Mouse (Mus musculus) ES-E14 (cell line): ENCODE measurements at regions not wholly inside any gene's neighbourhood (a gene's known extent, or its start where the extent isn't known, plus 50 kb on each side); places are given as distances from the start of the nearest gene placed in this dataset.
A peak's percentile ranks its signal among the peaks of the same experiment; 100 is the strongest.

Source experiments
- DNase-seq: peaks from one replicate; pipeline ENCODE4 v3.0.0-alpha.2; 2013; ENCODE audit warnings: low read depth, low spot score
- H3K27ac ChIP-seq: 2 replicates; pipeline ENCODE4 v1.5.1; 2012; ENCODE audit warnings: low read depth, mild to moderate bottlenecking, low read length, moderate library complexity, mixed read lengths; ENCODE audit not compliant: poor library complexity, insufficient read depth, severe bottlenecking
- H3K36me3 ChIP-seq: 2 replicates; pipeline ENCODE4 v1.6.1; 2012; ENCODE audit warnings: mild to moderate bottlenecking, low read length, moderate library complexity, mixed read lengths; ENCODE audit not compliant: control insufficient read depth, poor library complexity, insufficient read depth, severe bottlenecking
- H3K4me1 ChIP-seq, 2 experiments: fragments of 150-350 bp in 1 of 2; sonication (generic) in 1 of 2; 2 replicates each; pipeline ENCODE4 v1.6.1; 2012; ENCODE audit warnings: low read length in 2 of 2, mild to moderate bottlenecking in 1 of 2, mixed read lengths in 1 of 2; ENCODE audit not compliant: control insufficient read depth in 2 of 2, insufficient read depth in 2 of 2, poor library complexity in 1 of 2
- H3K4me3 ChIP-seq, 2 experiments: fragments of 150-350 bp in 1 of 2; sonication (generic) in 1 of 2; 2 replicates each; pipeline ENCODE4 v1.5.1; 2012; ENCODE audit warnings: low read length in 2 of 2, low read depth in 1 of 2, mild to moderate bottlenecking in 1 of 2, mixed read lengths in 1 of 2; ENCODE audit not compliant: insufficient read depth in 1 of 2, poor library complexity in 1 of 2, severe bottlenecking in 1 of 2
- H3K9ac ChIP-seq: 2 replicates; pipeline ENCODE4 v1.6.1; 2012; ENCODE audit warnings: low read depth, mild to moderate bottlenecking, low read length, mixed read lengths; ENCODE audit not compliant: poor library complexity, insufficient read depth, severe bottlenecking
- H3K9me3 ChIP-seq: fragments of 150-350 bp; sonication (generic); 2 replicates; pipeline ENCODE4 v1.6.1; 2012; ENCODE audit warnings: low read depth, mild to moderate bottlenecking, low read length; ENCODE audit not compliant: control insufficient read depth, insufficient read depth
- CHD2 ChIP-seq: IDR thresholded peaks from 2 replicates; pipeline ENCODE4 v1.6.1; 2014; ENCODE audit warnings: mild to moderate bottlenecking, low read depth, low read length, inconsistent platforms
- HCFC1 ChIP-seq: IDR thresholded peaks from 2 replicates; pipeline ENCODE4 v1.6.1; 2012; ENCODE audit warnings: low read length, inconsistent platforms, borderline replicate concordance; ENCODE audit not compliant: insufficient read depth
- MAFK ChIP-seq: IDR thresholded peaks from 2 replicates; pipeline ENCODE4 v1.6.1; 2014; ENCODE audit warnings: mild to moderate bottlenecking, low read depth, low read length, inconsistent platforms; ENCODE audit not compliant: insufficient read depth
- ZC3H11A ChIP-seq: IDR thresholded peaks from 2 replicates; pipeline ENCODE4 v1.6.1; 2012; ENCODE audit warnings: low read depth, mild to moderate bottlenecking, inconsistent platforms, low read length, borderline replicate concordance
- ZNF384 ChIP-seq: IDR thresholded peaks from 2 replicates; pipeline ENCODE4 v1.6.1; 2012; ENCODE audit warnings: low read depth, low read length, inconsistent platforms
- in situ Hi-C, 2 experiments: fragments of 600-800 bp; cut with MboI; formaldehyde crosslinking; loops; one replicate each; pipeline ENCODE4 v1.15.1; 2025; ENCODE audit warnings: low sequenced_read_pairs in 2 of 2, inconsistent platforms in 1 of 2; ENCODE audit not compliant: unreplicated experiment in 2 of 2

- Histone ChIP-seq H3K9me3 (no peaks in the 10 kb centered on the region), H3K36me3 (no peaks in the 10 kb centered on the region), H3K9ac (no peak overlapping the region), H3K27ac (no peak overlapping the region), H3K4me1 (peaks cover 8 to 17% of the 10 kb centered on the region in 2 experiments; a peak in 3 of 4 replicates), H3K4me3 (no peak overlapping the region)
- in situ Hi-C loops: no loop called here
- no peak for TF ChIP-seq MAFK
- no peak for TF ChIP-seq ZNF384
- TF ChIP-seq HCFC1: no peak
- no peak for TF ChIP-seq CHD2
- no peak for TF ChIP-seq ZC3H11A
- DNase-seq: no peak
Observed at GRCm38 (mm10) chr4:105289635-105290034, 132.5 kb downstream of the Plpp3 start.

GRCm38 (mm10) chr4:105290847-105291475, 133.8 kb downstream of the Plpp3 start:
- in situ Hi-C loops: no loop called here
- peak; percentile 39; the same call in 1 of the 2 replicates for TF ChIP-seq ZNF384
- no peak for TF ChIP-seq ZC3H11A
- H3K4me1 ChIP-seq: peaks cover 8 to 17% of the 10 kb centered on the region in 2 experiments; a peak in 3 of 4 replicates
- H3K9me3 ChIP-seq: no peaks in the 10 kb centered on the region
- no peaks in the 10 kb centered on the region for H3K36me3 ChIP-seq
- H3K4me3 ChIP-seq: no peak overlapping the region
- H3K27ac ChIP-seq: no peak overlapping the region
- no peak for DNase-seq
- H3K9ac ChIP-seq: no peak overlapping the region

- no peak for TF ChIP-seq HCFC1
- TF ChIP-seq CHD2: no peak
- TF ChIP-seq MAFK: no peak
- no peak; the same call in 1 of the 2 replicates for TF ChIP-seq ZNF384
- no peak for TF ChIP-seq ZC3H11A
- Histone ChIP-seq H3K9me3 (no peaks in the 10 kb centered on the region), H3K9ac (no peak overlapping the region), H3K4me1 (peaks cover 8 to 17% of the 10 kb centered on the region in 2 experiments; a peak in 3 of 4 replicates), H3K27ac (no peak overlapping the region), H3K36me3 (no peaks in the 10 kb centered on the region), H3K4me3 (no peak overlapping the region)
- DNase-seq: no peak
- in situ Hi-C loops: no loop called here
Observed at GRCm38 (mm10) chr4:105291503-105291902, 134.4 kb downstream of the Plpp3 start.

- Histone ChIP-seq H3K9ac (peak overlapping the region; percentile 57), H3K36me3 (no peaks in the 10 kb centered on the region), H3K4me1 (peaks cover 3 to 4% of the 10 kb centered on the region in 2 experiments; a peak in 3 of 4 replicates), H3K9me3 (no peaks in the 10 kb centered on the region), H3K27ac (no peak overlapping the region; the same call in 1 of the 2 replicates), H3K4me3 (peak overlapping the region; percentile 10 to 49)
- in situ Hi-C loops: no loop called here
- no peak for DNase-seq
- TF ChIP-seq MAFK (no peak), ZC3H11A (no peak), CHD2 (no peak), HCFC1 (no peak), ZNF384 (no peak)
Observed at GRCm38 (mm10) chr4:105299358-105299757, 142.2 kb downstream of the Plpp3 start.

GRCm38 (mm10) chr4:105301547-105301946, 144.4 kb downstream of the Plpp3 start:
- in situ Hi-C loops: no loop called here
- TF ChIP-seq HCFC1 (no peak), ZNF384 (no peak), ZC3H11A (no peak), MAFK (no peak), CHD2 (no peak)
- no peak overlapping the region for H3K27ac ChIP-seq

More at GRCm38 (mm10) chr4:105301547-105301946, 144.4 kb downstream of the Plpp3 start:
- H3K4me1 ChIP-seq: peaks cover 3 to 4% of the 10 kb centered on the region in 2 experiments; a peak in 3 of 4 replicates
- H3K4me3 ChIP-seq: no peak overlapping the region
- H3K36me3 ChIP-seq: no peaks in the 10 kb centered on the region
- DNase-seq: no peak
- H3K9me3 ChIP-seq: no peaks in the 10 kb centered on the region
- no peak overlapping the region for H3K9ac ChIP-seq
